Mouse (Mus musculus) megakaryocyte progenitor cell, adult 5-6 weeks (primary cell): ENCODE measurements around the gene Tango2. TPM values are rescaled to one million over a fixed set of nuclear protein-coding genes. Genes with fewer than 3 reads are reported as not detected.

ENCODE experiments used
- ATAC-seq: replicated peaks from 2 replicates; pipeline ENCODE4 v1.8.0; 2016; ENCODE audit warnings: mild to moderate bottlenecking, moderate TSS enrichment, inconsistent platforms; ENCODE audit not compliant: poor library complexity
- total RNA-seq, 2 experiments: library from RNA; stranded (forward) in 1 of 2; stranded (reverse) in 1 of 2; fragments of 157-497, 149-512 nt in 1 of 2; fragments of 200-1000 nt in 1 of 2; gene quantifications; 2 replicates each; pipeline versions ENCODE4 v1.2.3 to v1.2.4; 2015 to 2017

Gene Tango2
- total RNA-seq, 2 experiments from 2014 or later, result 8.6 to 20.5 TPM

DNA sequence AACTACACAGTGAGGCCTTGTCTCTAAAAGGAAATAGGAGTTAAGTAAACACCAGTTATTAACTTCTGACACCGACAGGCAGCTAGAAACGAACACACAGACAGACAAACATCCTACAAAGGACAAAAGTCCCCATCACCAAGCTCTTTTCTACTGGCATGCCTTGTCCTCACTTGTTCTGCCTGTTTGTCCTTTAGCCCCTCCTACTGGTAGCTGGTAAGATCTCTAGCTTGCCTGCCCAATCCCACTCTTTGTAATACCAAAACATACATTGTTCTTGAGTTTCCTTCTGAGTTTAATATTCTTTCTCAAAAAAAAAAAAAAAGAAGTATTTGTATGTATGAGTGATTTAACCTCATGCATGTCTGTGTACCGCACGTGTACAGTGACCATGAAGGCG lies 79.7 kb downstream of the Tango2 start:
- ATAC-seq, result peak; percentile 76

DNA sequence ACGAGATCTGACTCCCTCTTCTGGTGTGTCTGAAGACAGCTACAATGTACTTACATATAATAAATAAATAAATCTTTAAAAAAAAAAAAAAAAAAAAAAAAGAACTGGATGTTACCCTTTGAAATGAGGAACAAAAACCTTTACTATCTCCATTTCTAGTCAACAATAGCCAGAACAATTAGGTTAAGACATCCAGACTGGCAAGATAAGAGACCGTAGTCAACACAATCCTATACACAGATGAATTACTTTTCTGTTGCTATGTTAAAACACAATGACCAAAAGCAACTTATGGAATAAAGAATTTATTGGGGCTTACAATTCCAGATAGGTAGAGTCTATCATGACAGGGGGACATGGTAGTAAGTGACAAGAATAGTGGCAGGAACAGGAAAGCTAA lies 82.9 kb downstream of the Tango2 start:
- no peak for ATAC-seq

- no peak for ATAC-seq
Observed at GRCm38 (mm10) chr16:18258221-18258620, 89.7 kb downstream of the Tango2 start, which contains the start of gene Gm49776. Gene Gm49776 (minus strand): TSS chr16:18258321.

GRCm38 (mm10) chr16:18253866-18254265 lies 94.0 kb downstream of the Tango2 start:
- no peak for ATAC-seq

DNA sequence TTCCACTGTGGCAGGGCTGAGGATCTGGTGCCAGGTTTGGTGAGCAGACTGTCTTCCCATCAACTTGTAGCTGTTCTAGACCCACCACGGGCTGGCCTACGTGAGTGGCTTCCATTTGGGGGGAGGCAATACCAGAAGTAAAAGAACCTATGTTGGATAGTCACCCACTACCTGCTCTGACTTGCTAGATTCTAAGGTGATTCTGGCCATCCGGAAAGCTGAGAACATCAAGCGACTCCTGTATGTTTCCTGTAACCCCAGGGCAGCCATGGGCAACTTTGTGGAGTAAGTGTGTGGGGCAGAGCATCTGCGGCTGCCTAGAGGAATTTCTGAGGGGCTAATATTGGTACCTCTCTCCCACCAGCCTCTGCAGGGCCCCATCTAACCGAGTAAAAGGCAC lies 95.2 kb downstream of the Tango2 start:
- no peak for ATAC-seq

DNA sequence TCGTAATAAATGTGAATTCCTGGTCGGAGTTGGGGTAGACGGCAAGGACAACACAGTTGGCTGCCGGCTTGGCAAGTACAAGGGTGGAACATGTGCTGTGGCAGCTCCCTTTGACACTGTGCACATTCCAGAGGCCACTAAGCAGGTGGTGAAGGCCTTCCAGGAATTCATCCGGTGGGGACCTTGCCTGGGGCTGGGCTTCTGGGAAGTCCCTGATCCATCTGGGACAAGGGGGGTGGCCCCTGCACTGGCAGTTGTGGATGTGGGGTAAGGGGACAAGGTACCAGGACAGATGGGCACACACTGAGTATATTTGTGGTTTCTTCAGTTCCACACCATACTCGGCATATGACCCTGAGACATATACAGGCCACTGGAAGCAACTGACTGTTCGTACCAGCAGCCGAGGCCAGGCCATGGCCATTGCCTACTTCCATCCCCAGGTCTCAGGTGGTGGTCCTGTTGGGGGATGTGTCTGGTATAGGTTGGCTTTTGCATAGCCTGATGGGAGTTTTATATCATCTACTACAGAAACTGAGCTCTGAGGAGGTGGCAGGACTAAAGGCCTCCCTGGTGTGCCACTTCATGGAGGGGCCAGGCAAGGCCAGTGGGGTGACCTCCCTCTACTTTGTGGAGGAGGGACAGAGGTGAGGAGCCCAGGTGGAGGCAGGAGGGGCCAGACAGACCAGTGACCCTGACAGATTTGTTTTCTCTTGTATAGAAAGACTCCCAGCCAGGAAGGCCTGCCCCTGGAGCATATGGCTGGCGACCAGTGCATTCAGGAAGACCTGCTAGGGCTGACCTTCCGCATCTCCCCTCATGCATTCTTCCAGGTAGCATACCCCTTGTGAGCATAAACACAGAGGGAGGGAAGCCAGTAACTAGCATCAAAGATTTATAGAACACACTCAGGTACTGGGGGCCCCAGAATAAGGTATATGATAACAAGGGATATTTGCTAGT lies 96.8 kb downstream of the Tango2 start:
- no peak for ATAC-seq

Other genes with a start within 250 kb of the Tango2 start
- gene Rtn4r, start 220.5 kb downstream of the Tango2 start, total RNA-seq (2015), result 6.0 and 8.3 TPM in 2 replicates
- gene Rtn4r, start 220.5 kb downstream of the Tango2 start, total RNA-seq (2017), result 2.2 and 2.3 TPM in 2 replicates
- gene Ccdc188, start 130.2 kb downstream of the Tango2 start, total RNA-seq (2015), result not detected in 2 replicates
- gene Ccdc188, start 130.2 kb downstream of the Tango2 start, total RNA-seq (2017), result not detected in 2 replicates
- gene Zdhhc8, start 113.0 kb downstream of the Tango2 start, total RNA-seq (2015), result 7.3 and 7.6 TPM in 2 replicates
- gene Zdhhc8, start 113.0 kb downstream of the Tango2 start, total RNA-seq (2017), result 2.4 and 7.0 TPM in 2 replicates
- 95.7 and 111 TPM in 2 replicates for gene Trmt2a, start 99.4 kb downstream of the Tango2 start, total RNA-seq (2015)
- gene Trmt2a, start 99.4 kb downstream of the Tango2 start, total RNA-seq (2017), result 86.1 and 95.9 TPM in 2 replicates
- gene Ranbp1, start 99.4 kb downstream of the Tango2 start, total RNA-seq (2015), result 621 and 642 TPM in 2 replicates
- gene Ranbp1, start 99.4 kb downstream of the Tango2 start, total RNA-seq (2017), result 523 and 557 TPM in 2 replicates
- 0.44 TPM in 1 of 2 replicates, not detected in the other for gene Gm49776, start 89.8 kb downstream of the Tango2 start, total RNA-seq (2015)
- gene Gm49776, start 89.8 kb downstream of the Tango2 start, total RNA-seq (2017), result 0.62 TPM in 1 of 2 replicates, not detected in the other
- 33.2 and 40.1 TPM in 2 replicates for gene Dgcr8, start 58.9 kb downstream of the Tango2 start, total RNA-seq (2015)
- 44.1 and 50.9 TPM in 2 replicates for gene Dgcr8, start 58.9 kb downstream of the Tango2 start, total RNA-seq (2017)
- gene Arvcf, start 79 bp upstream of the Tango2 start, total RNA-seq (2015), result 0.20 and 1.2 TPM in 2 replicates
- 0.83 and 7.9 TPM in 2 replicates for gene Arvcf, start 79 bp upstream of the Tango2 start, total RNA-seq (2017)
- gene Txnrd2, start 78.3 kb upstream of the Tango2 start, total RNA-seq (2015), result 14.3 and 23.0 TPM in 2 replicates
- gene Txnrd2, start 78.3 kb upstream of the Tango2 start, total RNA-seq (2017), result 12.5 and 20.6 TPM in 2 replicates
- 42.8 and 55.1 TPM in 2 replicates for gene Comt, start 78.7 kb upstream of the Tango2 start, total RNA-seq (2015)
- 42.3 and 47.1 TPM in 2 replicates for gene Comt, start 78.7 kb upstream of the Tango2 start, total RNA-seq (2017)
- 6.4 and 7.3 TPM in 2 replicates for gene Gnb1l, start 150.6 kb upstream of the Tango2 start, total RNA-seq (2015)
- gene Gnb1l, start 150.6 kb upstream of the Tango2 start, total RNA-seq (2017), result 2.4 and 8.8 TPM in 2 replicates
- gene Rtl10, start 150.8 kb upstream of the Tango2 start, total RNA-seq (2015), result 5.8 and 8.1 TPM in 2 replicates
- gene Rtl10, start 150.8 kb upstream of the Tango2 start, total RNA-seq (2017), result 2.6 and 4.1 TPM in 2 replicates
- gene Tbx1, start 242.6 kb upstream of the Tango2 start, total RNA-seq (2015), result not detected in 2 replicates
- gene Tbx1, start 242.6 kb upstream of the Tango2 start, total RNA-seq (2017), result not detected in 2 replicates